Mouse (Mus musculus): ENCODE measurements at regions not wholly inside any gene's neighbourhood (a gene's known extent, or its start where the extent isn't known, plus 50 kb on each side); places are given as distances from the start of the nearest gene placed in this dataset.
"Not testable (repeated sequence)": the region's sequence is repeated elsewhere in the genome, so short reads cannot be mapped to it uniquely, and the experiment has no call there.

DNA sequence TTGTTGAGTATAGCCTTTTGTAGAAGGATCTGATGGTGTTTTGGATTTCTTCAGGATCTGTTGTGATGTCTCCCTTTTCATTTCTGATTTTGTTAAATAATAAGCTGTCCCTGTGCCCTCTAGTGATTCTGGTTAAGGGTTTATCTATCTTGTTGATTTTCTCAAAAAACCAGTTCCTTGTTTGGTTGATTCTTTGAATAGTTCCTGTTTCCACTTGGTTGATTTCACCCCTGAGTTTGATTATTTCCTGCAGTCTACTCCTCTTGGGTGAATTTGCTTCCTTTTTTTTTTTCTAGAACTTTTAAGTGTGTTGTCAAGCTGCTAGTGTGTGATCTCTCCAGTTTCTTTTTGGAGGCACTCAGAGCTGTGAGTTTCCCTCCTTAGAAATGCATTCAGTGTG lies 674.8 kb downstream of the Cdh10 start:
- not testable (repeated sequence) for TF ChIP-seq CTCF, POLR2A (IDR thresholded peaks at IDR 0.05; ENCODE audit: extremely low read depth, insufficient read depth, low read length)

Measured in cortical plate, adult 2 months (tissue).